Mouse (Mus musculus): ENCODE measurements around the gene Xdh. TPM values are rescaled to one million over a fixed set of nuclear protein-coding genes. Genes with fewer than 3 reads are reported as not detected.
A peak's percentile ranks its signal among the peaks of the same experiment; 100 is the strongest.

The Xdh gene
- polyA plus RNA-seq, 1 experiment = 0.55 TPM

DNA sequence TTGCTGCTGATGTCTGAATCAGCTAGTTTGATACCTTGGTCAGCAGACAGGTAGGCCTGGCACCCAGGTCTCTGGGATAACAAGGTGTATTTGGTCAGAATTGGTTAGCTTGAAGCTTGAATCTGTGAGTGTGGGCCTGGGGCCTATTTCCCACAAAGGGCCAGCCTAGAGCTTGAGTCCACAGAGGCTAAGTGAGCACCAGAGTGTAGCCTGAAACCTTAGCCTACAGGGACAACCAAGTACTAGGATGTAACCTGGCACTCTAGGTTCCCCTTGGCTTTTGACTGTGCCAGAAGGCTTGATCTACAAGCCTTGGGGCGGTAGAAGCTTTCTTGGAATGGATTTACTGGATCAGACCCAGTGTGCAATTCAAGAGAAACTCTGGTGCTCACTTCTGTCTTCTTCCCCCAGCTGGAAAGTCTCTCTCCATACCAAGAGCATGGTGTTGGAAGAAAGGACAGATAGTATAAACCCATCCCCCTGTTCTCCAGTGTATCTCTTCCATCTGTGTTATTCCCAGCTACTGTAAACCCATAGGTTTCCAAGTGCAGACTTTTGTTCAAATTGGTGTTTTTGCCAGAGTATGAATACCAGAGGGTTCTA, 11.9 kb upstream of the Xdh start:
- TF ChIP-seq CEBPB (IDR thresholded peaks at IDR 0.05; ENCODE audit: insufficient read depth, poor library complexity, severe bottlenecking) (no peak), MAX (IDR thresholded peaks at IDR 0.05; ENCODE audit: low read depth) (no peak), POLR2AphosphoS2 (IDR thresholded peaks at IDR 0.05; ENCODE audit: insufficient read length, low read depth) (no peak), REST (IDR thresholded peaks at IDR 0.05; ENCODE audit: insufficient read depth, insufficient read length) (no peak), MYOD1 (IDR thresholded peaks at IDR 0.05; ENCODE audit: control insufficient read depth in 1 of 3, insufficient read length in 2 of 3, low read depth in 2 of 3) (no peak), MYOG (IDR thresholded peaks at IDR 0.05; ENCODE audit: control insufficient read depth in 1 of 3, insufficient read depth in 1 of 3, insufficient read length in 2 of 3, low read depth in 2 of 3) (no peak), SRF (IDR thresholded peaks at IDR 0.05; ENCODE audit: control insufficient read depth, insufficient read length, low read depth) (no peak), TCF12 (IDR thresholded peaks at IDR 0.05; ENCODE audit: insufficient read depth, poor library complexity, severe bottlenecking) (no peak), E2F4 (IDR thresholded peaks at IDR 0.05; ENCODE audit: insufficient read depth) (no peak), USF1 (IDR thresholded peaks at IDR 0.05; ENCODE audit: low read depth) (no peak), TCF3 (IDR thresholded peaks at IDR 0.05; ENCODE audit: insufficient read length, low read depth) (no peak), POLR2A (IDR thresholded peaks at IDR 0.05; ENCODE audit: insufficient read length, low read depth) (no peak)
- H3K4me3 ChIP-seq = no peak overlapping the region
- H3K36me3 ChIP-seq (ENCODE audit: control insufficient read depth, insufficient read depth) = no peaks in the 10 kb centered on the region
- no peaks in the 10 kb centered on the region for H3K79me2 ChIP-seq (ENCODE audit: control insufficient read depth, insufficient read depth)
- no peak overlapping the region for H3ac ChIP-seq (ENCODE audit: control insufficient read depth, insufficient read length)
- no peak overlapping the region for H3K4me2 ChIP-seq (ENCODE audit: low read depth)
- no peaks in the 10 kb centered on the region for H3K27me3 ChIP-seq (ENCODE audit: control insufficient read depth, insufficient read depth, insufficient read length)

DNA sequence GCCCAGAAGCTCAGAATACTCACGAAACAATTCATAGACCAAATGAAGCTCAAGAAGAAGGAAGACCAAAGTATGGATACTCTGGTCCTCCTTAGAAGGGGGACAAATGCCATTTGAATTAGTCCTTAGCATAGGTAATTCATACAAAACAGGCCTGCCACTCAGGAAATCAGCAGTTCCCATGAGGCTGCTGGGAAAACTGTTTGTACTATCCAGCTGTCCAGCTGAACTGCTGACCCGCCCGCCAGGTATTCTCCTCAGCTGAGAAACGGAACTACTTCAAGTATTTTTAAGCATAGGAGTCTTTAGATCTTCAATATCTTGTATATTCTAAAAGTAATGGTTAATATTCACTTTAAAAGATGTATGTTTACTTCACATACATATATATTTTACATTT, 10.7 kb upstream of the Xdh start:
- TF ChIP-seq MAX (IDR thresholded peaks at IDR 0.05; ENCODE audit: low read depth) (no peak), USF1 (IDR thresholded peaks at IDR 0.05; ENCODE audit: low read depth) (no peak), POLR2AphosphoS2 (IDR thresholded peaks at IDR 0.05; ENCODE audit: insufficient read length, low read depth) (no peak)
- Histone ChIP-seq H3ac (ENCODE audit: control insufficient read depth, insufficient read length) (no peak overlapping the region), H3K27me3 (ENCODE audit: control insufficient read depth, insufficient read depth, insufficient read length) (no peaks in the 10 kb centered on the region), H3K79me2 (ENCODE audit: control insufficient read depth, insufficient read depth) (no peaks in the 10 kb centered on the region), H3K4me3 (no peak overlapping the region), H3K36me3 (ENCODE audit: control insufficient read depth, insufficient read depth) (no peaks in the 10 kb centered on the region), H3K4me2 (ENCODE audit: low read depth) (no peak overlapping the region)

DNA sequence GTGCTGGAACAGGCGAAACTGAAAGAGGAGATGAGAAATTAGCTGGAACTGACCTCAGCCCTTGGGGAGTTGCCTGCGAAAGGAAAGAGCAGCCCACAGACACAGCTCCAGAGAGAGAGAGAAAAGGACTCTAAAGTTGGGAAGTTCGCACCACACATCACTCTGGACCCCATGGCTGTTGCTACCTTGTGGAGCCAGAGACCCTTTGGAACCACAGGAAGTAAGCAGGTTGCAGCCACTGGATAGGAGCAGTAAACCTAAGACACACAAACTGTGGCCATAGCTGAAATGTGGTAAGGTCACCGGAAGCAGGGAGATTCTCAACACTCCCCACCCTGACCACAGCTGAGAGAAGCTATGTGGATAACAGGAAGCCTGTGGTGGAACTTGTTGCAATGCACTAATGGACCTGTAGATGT, 2.1 kb upstream of the Xdh start:
- TF ChIP-seq E2F4 (IDR thresholded peaks at IDR 0.05; ENCODE audit: insufficient read depth) = no peak
- TF ChIP-seq MYOD1 (IDR thresholded peaks at IDR 0.05; ENCODE audit: control insufficient read depth in 1 of 3, insufficient read length in 2 of 3, low read depth in 2 of 3) = no peak
- TF ChIP-seq SRF (IDR thresholded peaks at IDR 0.05; ENCODE audit: control insufficient read depth, insufficient read length, low read depth) = no peak
- no peak for TF ChIP-seq REST (IDR thresholded peaks at IDR 0.05; ENCODE audit: insufficient read depth, insufficient read length)
- no peak for TF ChIP-seq POLR2AphosphoS2 (IDR thresholded peaks at IDR 0.05; ENCODE audit: insufficient read length, low read depth)
- no peak for TF ChIP-seq TCF3 (IDR thresholded peaks at IDR 0.05; ENCODE audit: insufficient read length, low read depth)
- TF ChIP-seq MYOG (IDR thresholded peaks at IDR 0.05; ENCODE audit: control insufficient read depth in 1 of 3, insufficient read depth in 1 of 3, insufficient read length in 2 of 3, low read depth in 2 of 3) = no peak
- TF ChIP-seq USF1 (IDR thresholded peaks at IDR 0.05; ENCODE audit: low read depth) = no peak
- TF ChIP-seq TCF12 (IDR thresholded peaks at IDR 0.05; ENCODE audit: insufficient read depth, poor library complexity, severe bottlenecking) = no peak
- TF ChIP-seq POLR2A (IDR thresholded peaks at IDR 0.05; ENCODE audit: insufficient read length, low read depth) = no peak
- no peak for TF ChIP-seq MAX (IDR thresholded peaks at IDR 0.05; ENCODE audit: low read depth)
- no peak for TF ChIP-seq CEBPB (IDR thresholded peaks at IDR 0.05; ENCODE audit: insufficient read depth, poor library complexity, severe bottlenecking)
- Histone ChIP-seq H3K27me3 (ENCODE audit: control insufficient read depth, insufficient read depth, insufficient read length) (no peaks in the 10 kb centered on the region), H3K4me2 (ENCODE audit: low read depth) (peak overlapping the region; percentile 19), H3K79me2 (ENCODE audit: control insufficient read depth, insufficient read depth) (no peaks in the 10 kb centered on the region), H3K36me3 (ENCODE audit: control insufficient read depth, insufficient read depth) (no peaks in the 10 kb centered on the region), H3ac (ENCODE audit: control insufficient read depth, insufficient read length) (no peak overlapping the region), H3K4me3 (no peak overlapping the region)

DNA sequence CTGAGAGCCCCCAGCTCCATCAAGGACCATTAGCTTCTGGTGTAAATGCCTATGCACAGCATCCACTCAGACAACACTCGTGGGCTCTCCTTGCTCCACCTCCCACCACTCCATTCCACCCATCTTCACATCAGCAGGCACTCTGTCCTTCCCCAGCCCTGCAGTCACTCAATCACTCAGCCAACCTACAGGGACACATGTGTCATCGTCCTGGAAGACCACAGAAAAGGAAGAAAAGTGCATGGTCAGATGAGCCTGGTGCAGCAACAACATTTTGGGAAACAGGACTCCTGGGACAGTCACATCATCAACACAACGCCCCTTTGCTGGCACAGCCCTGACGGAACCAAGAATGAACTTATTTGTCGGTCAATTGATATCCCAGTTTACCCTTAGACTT, 974 bp upstream of the Xdh start:
- TF ChIP-seq TCF3 (IDR thresholded peaks at IDR 0.05; ENCODE audit: insufficient read length, low read depth) (no peak), MYOD1 (IDR thresholded peaks at IDR 0.05; ENCODE audit: control insufficient read depth in 1 of 3, insufficient read length in 2 of 3, low read depth in 2 of 3) (no peak), POLR2A (IDR thresholded peaks at IDR 0.05; ENCODE audit: insufficient read length, low read depth) (no peak), REST (IDR thresholded peaks at IDR 0.05; ENCODE audit: insufficient read depth, insufficient read length) (no peak), SRF (IDR thresholded peaks at IDR 0.05; ENCODE audit: control insufficient read depth, insufficient read length, low read depth) (no peak), E2F4 (IDR thresholded peaks at IDR 0.05; ENCODE audit: insufficient read depth) (no peak), MYOG (IDR thresholded peaks at IDR 0.05; ENCODE audit: control insufficient read depth in 1 of 3, insufficient read depth in 1 of 3, insufficient read length in 2 of 3, low read depth in 2 of 3) (no peak), POLR2AphosphoS2 (IDR thresholded peaks at IDR 0.05; ENCODE audit: insufficient read length, low read depth) (no peak), CEBPB (IDR thresholded peaks at IDR 0.05; ENCODE audit: insufficient read depth, poor library complexity, severe bottlenecking) (no peak), MAX (IDR thresholded peaks at IDR 0.05; ENCODE audit: low read depth) (no peak), TCF12 (IDR thresholded peaks at IDR 0.05; ENCODE audit: insufficient read depth, poor library complexity, severe bottlenecking) (no peak), USF1 (IDR thresholded peaks at IDR 0.05; ENCODE audit: low read depth) (no peak)
- Histone ChIP-seq H3K36me3 (ENCODE audit: control insufficient read depth, insufficient read depth) (no peaks in the 10 kb centered on the region), H3K79me2 (ENCODE audit: control insufficient read depth, insufficient read depth) (no peaks in the 10 kb centered on the region), H3K4me3 (no peak overlapping the region), H3K4me2 (ENCODE audit: low read depth) (no peak overlapping the region), H3ac (ENCODE audit: control insufficient read depth, insufficient read length) (no peak overlapping the region), H3K27me3 (ENCODE audit: control insufficient read depth, insufficient read depth, insufficient read length) (no peaks in the 10 kb centered on the region)

DNA sequence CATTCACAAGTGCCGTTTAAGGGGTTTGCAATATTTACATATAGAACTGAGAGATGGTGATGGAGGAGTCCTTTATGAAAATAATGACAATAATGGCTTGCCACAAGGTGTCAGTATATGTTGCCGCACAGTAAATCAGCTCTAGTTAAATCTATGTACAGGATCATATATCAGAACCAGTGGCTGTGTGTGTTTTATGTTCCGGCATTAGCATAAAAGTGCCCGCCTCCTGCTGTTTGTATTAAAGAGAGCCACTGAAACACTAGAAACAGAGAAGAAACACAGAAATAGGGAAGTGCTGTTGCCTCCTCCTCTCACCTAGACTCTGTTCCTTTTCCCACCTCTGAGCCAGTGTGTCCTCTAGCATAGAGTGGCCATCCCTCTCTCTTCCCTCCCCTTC, 498 bp downstream of the Xdh start:
- Histone ChIP-seq H3K79me2 (ENCODE audit: control insufficient read depth, insufficient read depth) (no peaks in the 10 kb centered on the region), H3K36me3 (ENCODE audit: control insufficient read depth, insufficient read depth) (no peaks in the 10 kb centered on the region), H3K27me3 (ENCODE audit: control insufficient read depth, insufficient read depth, insufficient read length) (no peaks in the 10 kb centered on the region), H3ac (ENCODE audit: control insufficient read depth, insufficient read length) (no peak overlapping the region), H3K4me3 (no peak overlapping the region), H3K4me2 (ENCODE audit: low read depth) (no peak overlapping the region)
- no peak for TF ChIP-seq MYOD1 (IDR thresholded peaks at IDR 0.05; ENCODE audit: control insufficient read depth in 1 of 3, insufficient read length in 2 of 3, low read depth in 2 of 3)
- TF ChIP-seq TCF3 (IDR thresholded peaks at IDR 0.05; ENCODE audit: insufficient read length, low read depth) = no peak
- TF ChIP-seq REST (IDR thresholded peaks at IDR 0.05; ENCODE audit: insufficient read depth, insufficient read length) = no peak
- TF ChIP-seq CEBPB (IDR thresholded peaks at IDR 0.05; ENCODE audit: insufficient read depth, poor library complexity, severe bottlenecking) = no peak
- no peak for TF ChIP-seq USF1 (IDR thresholded peaks at IDR 0.05; ENCODE audit: low read depth)
- no peak for TF ChIP-seq MYOG (IDR thresholded peaks at IDR 0.05; ENCODE audit: control insufficient read depth in 1 of 3, insufficient read depth in 1 of 3, insufficient read length in 2 of 3, low read depth in 2 of 3)
- TF ChIP-seq SRF (IDR thresholded peaks at IDR 0.05; ENCODE audit: control insufficient read depth, insufficient read length, low read depth) = no peak
- TF ChIP-seq POLR2AphosphoS2 (IDR thresholded peaks at IDR 0.05; ENCODE audit: insufficient read length, low read depth) = no peak
- no peak for TF ChIP-seq TCF12 (IDR thresholded peaks at IDR 0.05; ENCODE audit: insufficient read depth, poor library complexity, severe bottlenecking)
- TF ChIP-seq E2F4 (IDR thresholded peaks at IDR 0.05; ENCODE audit: insufficient read depth) = no peak
- no peak for TF ChIP-seq MAX (IDR thresholded peaks at IDR 0.05; ENCODE audit: low read depth)
- no peak for TF ChIP-seq POLR2A (IDR thresholded peaks at IDR 0.05; ENCODE audit: insufficient read length, low read depth)
